Mouse (Mus musculus) MEL (cell line): ENCODE data around the gene Bcan.

ENCODE experiments used
- CTCF ChIP-seq, 3 experiments: IDR thresholded peaks in 2 of 3; conservative IDR thresholded peaks in 1 of 3; 2 replicates each; pipeline ENCODE4 v1.5.1; 2011 to 2012; ENCODE audit warnings: low read length in 3 of 3, low read depth in 2 of 3, mild to moderate bottlenecking in 2 of 3, improper control_type of control experiment in 1 of 3, inconsistent platforms in 1 of 3, mixed read lengths in 1 of 3, moderate library complexity in 1 of 3; ENCODE audit not compliant: control insufficient read depth in 1 of 3, insufficient read depth in 1 of 3, poor library complexity in 1 of 3, severe bottlenecking in 1 of 3
- ELF1 ChIP-seq: IDR thresholded peaks from 2 replicates; pipeline ENCODE4 v1.6.1; 2014; ENCODE audit warnings: low read depth, mild to moderate bottlenecking, inconsistent platforms, low read length, improper control_type of control experiment, moderate library complexity
- EP300 ChIP-seq, 2 experiments: IDR thresholded peaks; 2 replicates each; pipeline ENCODE4 v1.6.1; 2011; ENCODE audit warnings: improper control_type of control experiment in 2 of 2, low read length in 2 of 2, low read depth in 1 of 2, mild to moderate bottlenecking in 1 of 2
- HCFC1 ChIP-seq: IDR thresholded peaks from 2 replicates; pipeline ENCODE4 v1.6.1; 2012; ENCODE audit warnings: low read depth, mild to moderate bottlenecking, inconsistent platforms, low read length, improper control_type of control experiment, moderate library complexity
- MAX ChIP-seq: IDR thresholded peaks from 2 replicates; pipeline ENCODE4 v1.6.1; 2011; ENCODE audit warnings: low read length, improper control_type of control experiment
- POLR2A ChIP-seq, 2 experiments: IDR thresholded peaks; 2 replicates each; pipeline ENCODE4 v1.6.1; 2011 to 2012; ENCODE audit warnings: low read length in 2 of 2, mild to moderate bottlenecking in 2 of 2, control low read depth in 1 of 2, improper control_type of control experiment in 1 of 2, low read depth in 1 of 2, moderate library complexity in 1 of 2; ENCODE audit not compliant: control insufficient read depth in 1 of 2, insufficient read depth in 1 of 2, poor library complexity in 1 of 2
- POLR2AphosphoS2 ChIP-seq: IDR thresholded peaks from 2 replicates; pipeline ENCODE4 v1.6.1; 2011; ENCODE audit warnings: low read length, improper control_type of control experiment
- POLR2AphosphoS5 ChIP-seq: IDR thresholded peaks from 2 replicates; pipeline ENCODE4 v1.6.1; 2012; ENCODE audit warnings: low read depth, borderline replicate concordance, mild to moderate bottlenecking, inconsistent platforms, low read length, moderate library complexity, mixed read lengths
- TAL1 ChIP-seq: IDR thresholded peaks from 2 replicates; pipeline ENCODE4 v1.6.1; 2012; ENCODE audit warnings: mild to moderate bottlenecking, inconsistent platforms, low read length, moderate library complexity, mixed read lengths
- TBP ChIP-seq: IDR thresholded peaks from 2 replicates; pipeline ENCODE4 v1.8.0; 2011; ENCODE audit warnings: low read depth, low read length, improper control_type of control experiment
- TCF12 ChIP-seq: IDR thresholded peaks from 2 replicates; pipeline ENCODE4 v1.6.1; 2014; ENCODE audit warnings: low read depth, mild to moderate bottlenecking, inconsistent platforms, low read length, improper control_type of control experiment, moderate library complexity
- UBTF ChIP-seq: IDR thresholded peaks from 2 replicates; pipeline ENCODE4 v1.6.1; 2012; ENCODE audit warnings: low read depth, mild to moderate bottlenecking, inconsistent platforms, low read length, improper control_type of control experiment, moderate library complexity, borderline replicate concordance; ENCODE audit not compliant: insufficient read depth
- ZC3H11A ChIP-seq: IDR thresholded peaks from 2 replicates; pipeline ENCODE4 v1.6.1; 2012; ENCODE audit warnings: low read depth, mild to moderate bottlenecking, inconsistent platforms, low read length, improper control_type of control experiment
- ZMIZ1 ChIP-seq: IDR thresholded peaks from 2 replicates; pipeline ENCODE4 v1.6.1; 2012; ENCODE audit warnings: low read depth, mild to moderate bottlenecking, inconsistent platforms, low read length, improper control_type of control experiment, moderate library complexity

- TF ChIP-seq TAL1 (no peak), POLR2A (IDR thresholded peaks at IDR 0.05; ENCODE audit: control insufficient read depth in 1 of 2, insufficient read depth in 1 of 2, low read depth in 1 of 2, low read length in 2 of 2, poor library complexity in 1 of 2) (no peak), TCF12 (no peak), MAX (no peak), CTCF (IDR thresholded peaks at IDR 0.05 in 2 of 3, conservative IDR thresholded peaks at IDR 0.05 in 1 of 3; ENCODE audit: control insufficient read depth in 1 of 3, insufficient read depth in 1 of 3, low read depth in 2 of 3, low read length in 3 of 3, poor library complexity in 1 of 3, severe bottlenecking in 1 of 3) (no peak), TBP (no peak), POLR2AphosphoS2 (no peak), POLR2AphosphoS5 (no peak), HCFC1 (no peak), EP300 (IDR thresholded peaks at IDR 0.05; ENCODE audit: low read depth in 1 of 2, low read length in 2 of 2) (no peak), ZMIZ1 (no peak), ZC3H11A (no peak), UBTF (no peak), ELF1 (no peak)
Measured at GRCm38 (mm10) chr3:87951946-87952345, 48.1 kb downstream of the Bcan start.
